Mouse (Mus musculus) C2C12 (cell line): ENCODE data around the gene Raph1.

ENCODE experiments used
- CEBPB ChIP-seq: IDR thresholded peaks from one replicate; pipeline ENCODE4 v1.6.1; 2011; ENCODE audit warnings: low read depth, mild to moderate bottlenecking, control low read depth, moderate library complexity
- CTCF ChIP-seq: IDR thresholded peaks from one replicate; pipeline ENCODE4 v1.5.1; 2011; ENCODE audit not compliant: control insufficient read depth, insufficient read depth, insufficient read length
- FOSL1 ChIP-seq: IDR thresholded peaks from one replicate; pipeline ENCODE4 v1.8.0; 2011; ENCODE audit warnings: mild to moderate bottlenecking, low read length; ENCODE audit not compliant: poor library complexity, insufficient read depth, severe bottlenecking
- MAX ChIP-seq: IDR thresholded peaks from one replicate; pipeline ENCODE4 v1.6.1; 2011; ENCODE audit warnings: mild to moderate bottlenecking, control low read depth
- MYOD1 ChIP-seq: IDR thresholded peaks from one replicate; pipeline ENCODE4 v1.6.1; 2011; ENCODE audit warnings: low read depth; ENCODE audit not compliant: control insufficient read depth, insufficient read length
- MYOG ChIP-seq: IDR thresholded peaks from one replicate; pipeline ENCODE4 v1.6.1; 2011; ENCODE audit not compliant: control insufficient read depth, insufficient read length; ENCODE audit errors: extremely low read depth

GRCm38 (mm10) chr1:60609011-60609775 is 42.3 kb upstream of the Raph1 start:
- no peak for TF ChIP-seq CTCF
- TF ChIP-seq MAX = no peak
- TF ChIP-seq CEBPB = no peak
- no peak for TF ChIP-seq MYOD1
- TF ChIP-seq MYOG = no peak
- no peak for TF ChIP-seq FOSL1
